Mouse (Mus musculus) kidney, postnatal 0 days (tissue): Measurements from ENCODE around the gene Crabp1. TPM values are rescaled to one million over a fixed set of nuclear protein-coding genes. Genes with fewer than 3 reads are reported as not detected.
A peak's percentile ranks its signal among the peaks of the same experiment; 100 is the strongest.

Experiments used
- ATAC-seq: fragments of 200-750 bp; cut with Nextera tagmentation; replicated peaks from 2 replicates; pipeline ENCODE4 v1.8.0; 2017; ENCODE audit warnings: low read depth, moderate number of reproducible peaks, moderate TSS enrichment, moderate library complexity; ENCODE audit not compliant: low FRiP score
- DNase-seq: peaks from one replicate; pipeline ENCODE4 v3.0.0-alpha.2; 2016; ENCODE audit warnings: low spot score
- H3K27ac ChIP-seq: fragments of 300-500 bp; sonication (generic); 2 replicates; pipeline ENCODE4 v1.5.1; 2014; ENCODE audit warnings: mild to moderate bottlenecking
- H3K27me3 ChIP-seq: fragments of 300-500 bp; sonication (generic); 2 replicates; pipeline ENCODE4 v1.6.1; 2014; ENCODE audit warnings: low read length, mixed read lengths; ENCODE audit not compliant: insufficient read depth
- H3K36me3 ChIP-seq: fragments of 300-500 bp; sonication (generic); 2 replicates; pipeline ENCODE4 v1.6.1; 2014; ENCODE audit warnings: low read length, mixed read lengths; ENCODE audit not compliant: insufficient read depth
- H3K4me1 ChIP-seq: fragments of 300-500 bp; sonication (generic); replicated peaks from 2 replicates; pipeline ENCODE4 v1.6.1; 2014; ENCODE audit warnings: antibody characterized with exemption, low read length, mixed read lengths; ENCODE audit not compliant: insufficient read depth
- H3K4me2 ChIP-seq: fragments of 300-500 bp; sonication (generic); 2 replicates; pipeline ENCODE4 v1.6.1; 2014; ENCODE audit warnings: mild to moderate bottlenecking, low read length, moderate library complexity, mixed read lengths
- H3K4me3 ChIP-seq: fragments of 300-500 bp; sonication (generic); replicated peaks from 2 replicates; pipeline ENCODE4 v1.5.1; 2014; ENCODE audit warnings: low read depth, low read length
- H3K9ac ChIP-seq: fragments of 300-500 bp; sonication (generic); 2 replicates; pipeline ENCODE4 v1.6.1; 2014; ENCODE audit warnings: low read depth, low read length
- H3K9me3 ChIP-seq: fragments of 300-500 bp; sonication (generic); replicated peaks from 2 replicates; pipeline ENCODE4 v1.6.1; 2016; ENCODE audit warnings: low read length, inconsistent platforms, mixed read lengths
- CTCF ChIP-seq: IDR thresholded peaks from 2 replicates; pipeline ENCODE4 v1.5.1; 2016; ENCODE audit warnings: antibody characterized with exemption, low read depth, mild to moderate bottlenecking, moderate library complexity
- WGBS: fragments of 180-500 bp; shearing (Covaris S2); extraction: QIAGEN DNeasy Blood & Tissue Kit; methylation state at CpG from one replicate; pipeline ENCODE4 v1.1.7; 2014; 5-methylcytosine and 5-hydroxymethylcytosine counted together
- polyA plus RNA-seq: library from polyadenylated mRNA; unstranded; fragments of >200 nt; fragmentation: Nextera tagmentation; extraction: Ambion mirVana; gene quantifications from 2 replicates; pipeline ENCODE4 v1.2.1, GENCODE M21; 2015

The Crabp1 gene
- polyA plus RNA-seq, 1 experiment from 2014 or later = 14.3 TPM

DNA sequence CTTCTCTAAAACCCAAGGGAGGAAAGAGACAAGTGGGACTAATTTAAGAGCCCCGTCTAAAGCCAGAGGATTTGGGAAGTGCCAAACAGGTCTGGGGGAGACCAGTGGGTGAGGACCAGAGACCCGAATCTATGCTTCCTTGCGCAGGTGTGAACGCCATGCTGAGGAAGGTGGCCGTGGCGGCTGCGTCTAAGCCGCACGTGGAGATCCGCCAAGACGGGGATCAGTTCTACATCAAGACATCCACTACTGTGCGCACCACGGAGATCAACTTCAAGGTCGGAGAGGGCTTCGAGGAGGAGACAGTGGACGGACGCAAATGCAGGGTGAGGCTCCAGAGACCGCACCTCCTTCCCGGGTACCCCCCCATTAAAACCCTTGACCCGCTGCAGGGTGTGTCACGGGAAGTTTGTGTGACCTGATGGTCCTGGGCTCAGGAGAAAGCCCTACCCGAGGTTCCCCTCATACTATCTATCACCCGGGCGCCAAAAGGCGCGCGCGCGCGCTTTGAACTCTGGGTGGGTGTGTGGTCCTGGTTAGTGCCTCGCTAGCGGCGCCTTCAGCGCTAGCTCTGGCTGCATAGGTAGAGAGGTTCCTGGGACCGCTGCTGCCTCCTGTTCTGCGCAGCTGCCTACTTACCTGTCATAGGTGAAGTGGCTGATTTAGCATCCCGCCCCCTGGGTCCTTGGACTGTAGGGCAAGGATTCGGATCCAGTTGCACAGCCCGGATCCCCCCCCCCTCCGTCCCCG, 963 bp downstream of the Crabp1 start:
- WGBS = 1% methylated on average over 41 of the region's 41 CpGs
- Histone ChIP-seq H3K36me3 (no peaks in the 10 kb centered on the region), H3K4me2 (peak overlapping the region; percentile 62), H3K9ac (no peak overlapping the region), H3K9me3 (no peaks in the 10 kb centered on the region), H3K4me3 (peak overlapping the region; percentile 34), H3K27ac (no peak overlapping the region), H3K27me3 (peaks cover 20% of the 10 kb centered on the region), H3K4me1 (peaks cover 17% of the 10 kb centered on the region)
- no peak for ATAC-seq
- DNase-seq = no peak
- no peak for TF ChIP-seq CTCF

DNA sequence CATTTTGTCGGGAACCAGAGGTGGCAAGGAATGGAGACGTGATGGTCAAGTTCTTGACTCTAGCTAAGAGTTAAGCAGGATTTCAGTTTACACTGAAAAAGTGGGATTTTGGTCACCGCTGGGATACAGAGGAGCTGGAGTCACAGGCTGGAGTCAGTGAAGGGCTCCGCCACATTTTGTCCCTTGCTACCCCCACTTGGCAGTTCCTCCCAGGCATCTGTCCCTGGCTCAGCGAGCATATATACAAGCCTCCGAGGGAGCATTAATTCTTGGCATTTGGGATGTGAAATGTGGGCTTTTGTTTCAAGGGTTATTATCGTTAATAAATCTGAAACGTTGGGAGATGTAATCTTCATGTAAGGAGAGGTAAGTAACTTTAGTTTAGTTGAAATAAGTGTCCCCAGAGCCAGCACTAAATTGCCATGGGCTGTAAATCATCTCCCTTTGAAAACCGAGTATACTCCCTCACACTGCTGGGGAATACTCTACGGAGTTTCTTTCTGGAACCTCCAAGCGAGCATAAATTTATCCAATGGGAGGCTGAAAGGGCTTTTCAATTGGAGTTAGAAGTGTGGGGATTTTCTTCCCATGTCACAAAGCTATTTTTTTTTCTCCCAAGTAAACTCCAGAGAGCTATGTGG, 5.7 kb downstream of the Crabp1 start:
- 10% methylated on average over 11 of the region's 11 CpGs for WGBS
- H3K4me1 ChIP-seq = peaks cover 12% of the 10 kb centered on the region
- no peak overlapping the region for H3K4me3 ChIP-seq
- peak overlapping the region; percentile 5; the same call in 1 of the 2 replicates for H3K4me2 ChIP-seq
- DNase-seq (peak; percentile 81), ATAC-seq (no peak)
- no peaks in the 10 kb centered on the region for H3K9me3 ChIP-seq
- no peak overlapping the region for H3K9ac ChIP-seq
- H3K27me3 ChIP-seq = peaks cover 13% of the 10 kb centered on the region
- no peak for TF ChIP-seq CTCF
- H3K27ac ChIP-seq = no peak overlapping the region
- H3K36me3 ChIP-seq = no peaks in the 10 kb centered on the region

DNA sequence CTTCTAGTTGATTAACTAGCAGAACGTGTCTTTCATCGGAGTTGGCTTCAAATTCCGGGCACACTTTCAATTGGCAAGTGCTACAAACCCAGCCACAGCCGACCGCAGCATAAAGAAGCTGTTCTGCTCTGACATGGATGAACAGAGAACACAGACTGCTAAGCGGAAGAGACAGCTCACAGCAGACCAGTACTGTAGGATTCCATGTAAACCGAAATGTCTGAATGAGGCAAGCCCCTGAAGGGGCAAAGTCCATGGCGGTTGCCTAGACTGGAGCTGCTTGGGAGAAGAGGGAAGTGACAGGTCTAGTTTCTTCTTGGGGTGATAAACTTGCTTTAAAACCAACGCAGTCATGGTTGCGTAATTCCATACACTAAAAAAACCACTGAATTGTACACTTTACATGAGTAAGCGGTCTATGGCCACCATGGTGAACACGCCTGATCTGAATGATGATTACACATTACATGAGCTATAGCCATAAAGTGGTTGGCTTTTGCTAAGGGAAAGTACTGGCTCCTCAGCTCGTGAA, 12.0 kb downstream of the Crabp1 start:
- no peak overlapping the region for H3K9ac ChIP-seq
- no peaks in the 10 kb centered on the region for H3K9me3 ChIP-seq
- no peak overlapping the region for H3K27ac ChIP-seq
- no peak for DNase-seq
- H3K4me2 ChIP-seq = no peak overlapping the region
- 0 out of 2 replicates have a peak, but pooled peaks cover 4% of the 10 kb centered on the region for H3K4me1 ChIP-seq
- ATAC-seq = no peak
- no peaks in the 10 kb centered on the region for H3K36me3 ChIP-seq
- no peaks in the 10 kb centered on the region for H3K27me3 ChIP-seq
- no peak for TF ChIP-seq CTCF
- WGBS = 84% methylated on average over 13 of the region's 13 CpGs
- H3K4me3 ChIP-seq = no peak overlapping the region

DNA sequence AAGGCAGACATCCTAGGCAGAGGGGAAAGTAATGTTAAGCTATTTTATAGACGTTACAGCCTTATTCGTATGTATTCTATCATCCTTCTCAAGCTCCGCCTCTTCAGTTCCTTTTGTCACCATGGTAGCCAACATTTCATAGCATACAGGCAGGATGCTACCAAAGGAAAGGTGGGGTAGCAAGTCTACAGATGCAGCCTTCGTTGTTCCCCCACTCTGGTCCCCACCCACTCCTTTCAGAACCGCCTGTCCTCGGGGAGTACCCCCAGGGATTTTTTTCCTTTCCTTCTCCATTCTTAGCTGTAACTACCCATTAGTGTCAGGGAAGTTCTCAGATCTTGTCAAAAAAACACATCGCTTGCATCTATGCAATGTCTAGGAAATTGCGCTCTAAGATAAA, 14.7 kb downstream of the Crabp1 start:
- Histone ChIP-seq H3K4me2 (no peak overlapping the region), H3K4me3 (no peak overlapping the region), H3K9me3 (no peaks in the 10 kb centered on the region), H3K27ac (no peak overlapping the region), H3K9ac (no peak overlapping the region), H3K36me3 (no peaks in the 10 kb centered on the region), H3K27me3 (no peaks in the 10 kb centered on the region), H3K4me1 (no peaks in the 10 kb centered on the region)
- ATAC-seq = no peak
- 81% methylated on average over 8 of the region's 8 CpGs for WGBS
- no peak for TF ChIP-seq CTCF
- no peak for DNase-seq

DNA sequence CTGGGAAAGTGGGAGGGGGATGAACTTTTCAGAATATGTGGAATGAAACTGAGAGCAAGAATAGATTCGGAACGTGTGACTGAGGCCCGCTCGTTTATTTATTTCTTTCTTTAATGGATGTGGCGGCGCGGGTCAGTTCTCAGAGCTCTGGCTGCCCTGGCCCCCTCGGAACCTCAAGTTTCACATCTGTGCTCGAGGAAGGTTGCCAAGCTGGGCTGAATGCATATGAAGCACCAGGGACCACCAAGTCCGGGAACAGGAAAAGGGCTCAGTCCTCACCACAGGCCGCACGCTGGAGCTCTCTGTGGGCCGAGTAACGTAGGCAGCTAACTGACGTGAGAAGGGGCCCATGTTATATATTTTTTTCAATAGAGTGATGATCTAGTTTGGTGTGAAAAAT, 18.0 kb downstream of the Crabp1 start:
- H3K4me3 ChIP-seq = no peak overlapping the region
- H3K9me3 ChIP-seq = no peaks in the 10 kb centered on the region
- no peak overlapping the region for H3K27ac ChIP-seq
- TF ChIP-seq CTCF = no peak
- 37% methylated on average over 15 of the region's 15 CpGs for WGBS
- H3K9ac ChIP-seq = no peak overlapping the region
- H3K27me3 ChIP-seq = no peaks in the 10 kb centered on the region
- H3K4me2 ChIP-seq = no peak overlapping the region
- peaks cover 4% of the 10 kb centered on the region; the same call in 1 of the 2 replicates for H3K4me1 ChIP-seq
- DNase-seq (peak; percentile 33), ATAC-seq (no peak)
- no peaks in the 10 kb centered on the region for H3K36me3 ChIP-seq

DNA sequence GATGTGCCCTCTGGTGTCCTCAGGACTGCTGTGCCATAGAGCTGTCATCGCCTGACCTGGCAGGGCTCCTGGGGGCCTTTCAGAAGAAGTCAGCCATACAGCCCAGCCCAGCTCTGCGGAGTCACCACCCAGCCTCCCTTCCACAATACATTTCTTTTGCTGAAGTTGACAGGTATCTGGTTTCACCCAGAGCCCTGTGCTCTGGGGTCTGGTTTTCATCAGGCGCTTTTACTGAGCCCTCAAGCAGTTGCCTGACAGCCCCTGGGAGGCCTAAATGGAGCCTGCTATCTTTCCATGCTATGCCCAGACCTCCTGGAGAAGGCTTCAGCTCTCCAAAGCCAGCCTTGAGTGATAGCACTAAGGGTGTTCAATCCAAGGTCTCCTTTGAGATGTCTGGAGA, 19.5 kb downstream of the Crabp1 start:
- Histone ChIP-seq H3K9me3 (no peaks in the 10 kb centered on the region), H3K4me1 (peaks cover 4% of the 10 kb centered on the region; the same call in 1 of the 2 replicates), H3K4me2 (no peak overlapping the region), H3K36me3 (no peaks in the 10 kb centered on the region), H3K4me3 (no peak overlapping the region), H3K9ac (no peak overlapping the region), H3K27ac (no peak overlapping the region), H3K27me3 (no peaks in the 10 kb centered on the region)
- DNase-seq (no peak), ATAC-seq (no peak)
- peak; percentile 11; the same call in 1 of the 2 replicates for TF ChIP-seq CTCF
- 56% methylated on average over 3 of the region's 3 CpGs for WGBS
